ENCODE assay signal across 7 mouse cellular contexts in genomic region chr12:16643508-16644345, GRCm38 (mm10). TPM values are rescaled to one million over a fixed set of nuclear protein-coding genes. Genes with fewer than 3 reads are reported as not detected.
DNase-seq lines count a peak whose midpoint lies in the region; ATAC-seq and TF ChIP-seq lines count a peak whose summit lies in the region.

No protein-coding gene starts in this region.

- H3K4me3 ChIP-seq in neural tube, embryonic 11.5 days (ENCODE audit: low read depth, low read length): no peak overlapping the region
- no peak overlapping the region for H3K4me3 ChIP-seq in hindbrain, embryonic 10.5 days
- no peak overlapping the region for H3K4me3 ChIP-seq in midbrain, embryonic 13.5 days (replicated peaks)
- H3K4me3 ChIP-seq in thymus, adult 2 months (ENCODE audit: control insufficient read depth, insufficient read depth, low read length): no peak overlapping the region

- TF ChIP-seq POLR2A in thymus, adult 2 months (IDR thresholded peaks at IDR 0.05; ENCODE audit: control insufficient read depth, extremely low read depth, insufficient read depth, low read length, poor library complexity): no peak

- no peaks in the 10 kb centered on the region for H3K9me3 ChIP-seq in neural tube, embryonic 11.5 days (ENCODE audit: control insufficient read depth, low read length)
- no peaks in the 10 kb centered on the region for H3K9me3 ChIP-seq in hindbrain, embryonic 10.5 days
- H3K9me3 ChIP-seq in midbrain, embryonic 13.5 days: no peaks in the 10 kb centered on the region

- no peaks in the 10 kb centered on the region for H3K4me1 ChIP-seq in neural tube, embryonic 11.5 days (ENCODE audit: control insufficient read depth, insufficient read depth, low read length)
- H3K4me1 ChIP-seq in hindbrain, embryonic 10.5 days (replicated peaks): peaks cover 22% of the 10 kb centered on the region
- H3K4me1 ChIP-seq in midbrain, embryonic 13.5 days (replicated peaks): peaks cover 16% of the 10 kb centered on the region
- no peaks in the 10 kb centered on the region for H3K4me1 ChIP-seq in thymus, adult 2 months (replicated peaks; ENCODE audit: control insufficient read depth, insufficient read depth, low read length)

- TF ChIP-seq CTCF in thymus, adult 2 months (IDR thresholded peaks at IDR 0.05; ENCODE audit: borderline replicate concordance, control insufficient read depth, extremely low read depth, insufficient read depth, low read length, poor library complexity): no peak

- no peaks in the 10 kb centered on the region for H3K27me3 ChIP-seq in neural tube, embryonic 11.5 days (ENCODE audit: control insufficient read depth, insufficient read depth, low read length)
- no peaks in the 10 kb centered on the region for H3K27me3 ChIP-seq in hindbrain, embryonic 10.5 days (ENCODE audit: insufficient read depth, poor library complexity, severe bottlenecking)
- no peaks in the 10 kb centered on the region for H3K27me3 ChIP-seq in midbrain, embryonic 13.5 days
- no peaks in the 10 kb centered on the region for H3K27me3 ChIP-seq in thymus, adult 2 months (ENCODE audit: control insufficient read depth, insufficient read depth, low read length)

- no peak overlapping the region; the same call in 1 of the 2 replicates for H3K9ac ChIP-seq in neural tube, embryonic 11.5 days (ENCODE audit: low read length)
- no peak overlapping the region for H3K9ac ChIP-seq in midbrain, embryonic 13.5 days (replicated peaks)

- no peaks in the 10 kb centered on the region for H3K36me3 ChIP-seq in neural tube, embryonic 11.5 days (ENCODE audit: control insufficient read depth, insufficient read depth, low read length)
- H3K36me3 ChIP-seq in hindbrain, embryonic 10.5 days: no peaks in the 10 kb centered on the region
- no peaks in the 10 kb centered on the region for H3K36me3 ChIP-seq in midbrain, embryonic 13.5 days
- H3K36me3 ChIP-seq in thymus, adult 2 months (ENCODE audit: control insufficient read depth, insufficient read depth, low read length): no peaks in the 10 kb centered on the region

- 63% methylated on average over 12 of the region's 12 CpGs for WGBS in neural tube, embryonic 11.5 days
- 59% methylated on average over 12 of the region's 12 CpGs for WGBS in hindbrain, embryonic 10.5 days
- WGBS in midbrain, embryonic 13.5 days: 32% methylated on average over 12 of the region's 12 CpGs
- 78% methylated on average over 12 of the region's 12 CpGs for WGBS in thymus, adult 2 months

- peak; percentile 38 for DNase-seq in neural tube, embryonic 11.5 days (ENCODE audit: low spot score)
- DNase-seq in neural tube, embryonic 10.5 days (ENCODE audit: extremely low spot score, low spot score): no peak
- DNase-seq in hindbrain, embryonic 10.5 days (ENCODE audit: low spot score): peak; percentile 12
- no peak for DNase-seq in thymus, adult 2 months
- DNase-seq in thymus, postnatal 36 days: no peak

- H3K4me2 ChIP-seq in neural tube, embryonic 11.5 days (ENCODE audit: low read depth): no peak overlapping the region
- H3K4me2 ChIP-seq in midbrain, embryonic 13.5 days (replicated peaks): no peak overlapping the region

- H3K27ac ChIP-seq in neural tube, embryonic 11.5 days (ENCODE audit: low read depth, low read length): no peak overlapping the region
- peak overlapping the region; percentile 80 for H3K27ac ChIP-seq in hindbrain, embryonic 10.5 days
- H3K27ac ChIP-seq in midbrain, embryonic 13.5 days: peak overlapping the region; percentile 74
- H3K27ac ChIP-seq in thymus, adult 2 months (ENCODE audit: control insufficient read depth, insufficient read depth, low read length): no peak overlapping the region

- ATAC-seq in neural tube, embryonic 11.5 days (ENCODE audit: insufficient read depth, low FRiP score, low TSS enrichment): peak; percentile 67
- ATAC-seq in frontal cortex, adult (ENCODE audit: low TSS enrichment): peak; percentile 62
- peak; percentile 89 for ATAC-seq in midbrain, embryonic 13.5 days

RNA-seq across cellular contexts. Expression of gene Ntsr2, which starts 9.5 kb away (rescaled TPM):
- not detected in 2 replicates for polyA plus RNA-seq in neural tube, embryonic 11.5 days (2014; fragmentation: Nextera tagmentation; extraction: Ambion mirVana)
- not detected in 2 replicates for polyA plus RNA-seq in hindbrain, embryonic 10.5 days (2016; fragmentation: Nextera tagmentation; extraction: Ambion mirVana)
- polyA plus RNA-seq in midbrain, embryonic 13.5 days (2015; fragmentation: Nextera tagmentation; extraction: Ambion mirVana): 0.21 and 0.22 TPM in 2 replicates
- 0.36 and 3.0 TPM in 2 replicates for polyA plus RNA-seq in thymus, adult 2 months (2012; rRNA removed)

RNA-seq across cellular contexts. Expression of gene Lpin1, which starts 33.0 kb away (rescaled TPM):
- 10.8 and 12.0 TPM in 2 replicates for polyA plus RNA-seq in neural tube, embryonic 11.5 days (2014; fragmentation: Nextera tagmentation; extraction: Ambion mirVana)
- polyA plus RNA-seq in hindbrain, embryonic 10.5 days (2016; fragmentation: Nextera tagmentation; extraction: Ambion mirVana): 6.4 and 10.6 TPM in 2 replicates
- 22.0 and 22.8 TPM in 2 replicates for polyA plus RNA-seq in midbrain, embryonic 13.5 days (2015; fragmentation: Nextera tagmentation; extraction: Ambion mirVana)
- polyA plus RNA-seq in thymus, adult 2 months (2012; rRNA removed): 24.2 and 24.3 TPM in 2 replicates

Comparison
In these comparisons a context has a peak if more than half of its experiments do, and no peak if none do; other contexts are left out.
1. DNase-seq: peak in neural tube, embryonic 11.5 days (single experiment) and hindbrain, embryonic 10.5 days (single experiment); none in neural tube, embryonic 10.5 days (single experiment), thymus, adult 2 months (single experiment) and thymus, postnatal 36 days (0 of 2).
2. H3K27ac ChIP-seq: peak in hindbrain, embryonic 10.5 days (single experiment) and midbrain, embryonic 13.5 days (single experiment); none in neural tube, embryonic 11.5 days (single experiment) and thymus, adult 2 months (single experiment).
3. Peak in every context shown above with its lines, with median percentiles within 50 percentile points of each other: ATAC-seq.